Mouse (Mus musculus) MEL (cell line): ENCODE measurements around the gene Gm5580.
"Not testable (repeated sequence)": the region's sequence is repeated elsewhere in the genome, so short reads cannot be mapped to it uniquely, and the experiment has no call there.

Experiments
- BHLHE40 ChIP-seq: IDR thresholded peaks from 2 replicates; pipeline ENCODE4 v1.6.1; 2012; ENCODE audit warnings: low read depth, mild to moderate bottlenecking, inconsistent platforms, low read length, improper control_type of control experiment, borderline replicate concordance
- CTCF ChIP-seq, 3 experiments: IDR thresholded peaks in 2 of 3; conservative IDR thresholded peaks in 1 of 3; 2 replicates each; pipeline ENCODE4 v1.5.1; 2011 to 2012; ENCODE audit warnings: low read length in 3 of 3, low read depth in 2 of 3, mild to moderate bottlenecking in 2 of 3, improper control_type of control experiment in 1 of 3, inconsistent platforms in 1 of 3, mixed read lengths in 1 of 3, moderate library complexity in 1 of 3; ENCODE audit not compliant: control insufficient read depth in 1 of 3, insufficient read depth in 1 of 3, poor library complexity in 1 of 3, severe bottlenecking in 1 of 3
- E2F4 ChIP-seq: IDR thresholded peaks from 2 replicates; pipeline ENCODE4 v1.6.1; 2011; ENCODE audit warnings: low read depth, low read length, improper control_type of control experiment, borderline replicate concordance
- ELF1 ChIP-seq: IDR thresholded peaks from 2 replicates; pipeline ENCODE4 v1.6.1; 2014; ENCODE audit warnings: low read depth, mild to moderate bottlenecking, inconsistent platforms, low read length, improper control_type of control experiment, moderate library complexity
- HCFC1 ChIP-seq: IDR thresholded peaks from 2 replicates; pipeline ENCODE4 v1.6.1; 2012; ENCODE audit warnings: low read depth, mild to moderate bottlenecking, inconsistent platforms, low read length, improper control_type of control experiment, moderate library complexity
- MAX ChIP-seq: IDR thresholded peaks from 2 replicates; pipeline ENCODE4 v1.6.1; 2011; ENCODE audit warnings: low read length, improper control_type of control experiment
- NELFE ChIP-seq: IDR thresholded peaks from 2 replicates; pipeline ENCODE4 v1.6.1; 2011; ENCODE audit warnings: low read depth, low read length, improper control_type of control experiment
- NRF1 ChIP-seq: IDR thresholded peaks from 2 replicates; pipeline ENCODE4 v1.6.1; 2014; ENCODE audit warnings: low read depth, mild to moderate bottlenecking, inconsistent platforms, low read length, improper control_type of control experiment, moderate library complexity; ENCODE audit not compliant: poor library complexity, insufficient read depth, severe bottlenecking
- POLR2A ChIP-seq, 2 experiments: IDR thresholded peaks; 2 replicates each; pipeline ENCODE4 v1.6.1; 2011 to 2012; ENCODE audit warnings: low read length in 2 of 2, mild to moderate bottlenecking in 2 of 2, control low read depth in 1 of 2, improper control_type of control experiment in 1 of 2, low read depth in 1 of 2, moderate library complexity in 1 of 2; ENCODE audit not compliant: control insufficient read depth in 1 of 2, insufficient read depth in 1 of 2, poor library complexity in 1 of 2
- POLR2AphosphoS2 ChIP-seq: IDR thresholded peaks from 2 replicates; pipeline ENCODE4 v1.6.1; 2011; ENCODE audit warnings: low read length, improper control_type of control experiment
- RCOR1 ChIP-seq: IDR thresholded peaks from 2 replicates; pipeline ENCODE4 v1.6.1; 2012; ENCODE audit warnings: low read depth, mild to moderate bottlenecking, inconsistent platforms, low read length, improper control_type of control experiment
- ZKSCAN1 ChIP-seq: IDR thresholded peaks from 2 replicates; pipeline ENCODE4 v1.6.1; 2012; ENCODE audit warnings: low read depth, mild to moderate bottlenecking, inconsistent platforms, low read length, improper control_type of control experiment, moderate library complexity
- ZNF384 ChIP-seq: IDR thresholded peaks from 2 replicates; pipeline ENCODE4 v1.6.1; 2012; ENCODE audit warnings: low read depth, mild to moderate bottlenecking, inconsistent platforms, low read length, improper control_type of control experiment

- not testable (repeated sequence) for TF ChIP-seq ELF1; CTCF (IDR thresholded peaks at IDR 0.05 in 2 of 3, conservative IDR thresholded peaks at IDR 0.05 in 1 of 3; ENCODE audit: control insufficient read depth in 1 of 3, insufficient read depth in 1 of 3, low read depth in 2 of 3, low read length in 3 of 3, poor library complexity in 1 of 3, severe bottlenecking in 1 of 3); POLR2A (IDR thresholded peaks at IDR 0.05; ENCODE audit: control insufficient read depth in 1 of 2, insufficient read depth in 1 of 2, low read depth in 1 of 2, low read length in 2 of 2, poor library complexity in 1 of 2); ZKSCAN1; MAX; RCOR1; NRF1; HCFC1; POLR2AphosphoS2; ZNF384; BHLHE40; E2F4; NELFE
These were observed 44.5 kb upstream of the Gm5580 start, which contains the start of gene Olfr212 for GRCm38 (mm10) chr6:116506302-116507003.
